Mouse (Mus musculus): ENCODE data around the gene Ankrd13c.
"Not testable (repeated sequence)": the region's sequence is repeated elsewhere in the genome, so short reads cannot be mapped to it uniquely, and the experiment has no call there.

DNA sequence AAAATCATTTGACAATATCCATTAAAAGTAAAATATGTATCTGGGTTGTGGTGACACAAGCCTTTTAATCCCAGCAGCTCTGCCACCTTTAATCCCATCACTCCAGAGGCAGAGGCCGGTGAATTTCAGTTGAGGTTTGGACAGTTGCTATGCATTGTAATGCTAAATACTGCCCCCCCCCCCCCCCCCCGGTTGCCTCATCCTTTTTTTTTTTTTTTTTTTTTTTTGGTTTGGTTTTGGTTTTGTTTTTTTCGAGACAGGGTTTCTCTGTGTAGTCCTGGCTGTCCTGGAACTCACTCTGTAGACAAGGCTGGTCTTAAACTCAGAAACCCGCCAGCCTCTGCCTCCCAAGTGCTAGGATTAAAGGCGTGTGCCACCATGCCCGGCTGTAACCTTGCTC is 13.8 kb upstream of the Ankrd13c start:
- not testable (repeated sequence) for TF ChIP-seq MAFK (IDR thresholded peaks at IDR 0.05; ENCODE audit: insufficient read depth, low read depth, low read length); HCFC1 (IDR thresholded peaks at IDR 0.05; ENCODE audit: borderline replicate concordance, insufficient read depth, low read length)

All from ES-E14 (cell line).